17 mouse cellular contexts compared by ENCODE assay signal in the genomic region with DNA sequence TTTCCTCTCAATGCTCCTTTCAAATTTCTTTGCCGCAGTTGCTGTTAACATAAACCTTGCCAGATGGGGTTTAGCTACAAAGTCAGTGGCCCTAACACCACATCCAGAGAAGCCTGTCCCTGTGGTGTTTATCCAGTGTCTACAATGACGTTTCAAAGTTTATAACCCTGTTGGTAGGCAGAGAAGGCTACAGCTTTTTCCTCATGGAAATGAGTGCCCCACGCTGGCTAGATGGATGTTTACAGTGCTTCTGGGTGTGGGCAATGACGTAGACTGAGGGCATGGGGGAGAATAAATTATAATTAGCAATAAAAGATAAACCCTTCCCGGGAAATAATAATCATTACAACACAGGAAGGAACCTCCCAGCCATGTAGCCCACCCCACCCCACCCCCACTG. TPM values are rescaled to one million over a fixed set of nuclear protein-coding genes. Genes with fewer than 3 reads are reported as not detected.
DNase-seq lines count a peak whose midpoint lies in the region; ATAC-seq and TF ChIP-seq lines count a peak whose summit lies in the region.
"Had no signal": no experiment of that assay in that cellular context is flagged by ENCODE, and none has a peak within 500 bp of the region (broad histone marks: within the 10 kb centered on the region; RNA-seq: fewer than 3 reads in every experiment).

No protein-coding gene starts in this region.

- H3K9me3 ChIP-seq in kidney, embryonic 16.5 days (ENCODE audit: low read length), result peaks cover 2% of the 10 kb centered on the region; the same call in 1 of the 2 replicates
- H3K9me3 ChIP-seq in intestine, embryonic 16.5 days (ENCODE audit: control insufficient read depth, low read length), result no peaks in the 10 kb centered on the region
- H3K9me3 ChIP-seq: embryonic facial prominence, embryonic 12.5 days; hindbrain, embryonic 12.5 days; limb, embryonic 15.5 days had no signal

- H3K4me1 ChIP-seq in kidney, embryonic 16.5 days (ENCODE audit: insufficient read depth, low read length), result peaks cover 34% of the 10 kb centered on the region
- no peaks in the 10 kb centered on the region for H3K4me1 ChIP-seq in intestine, embryonic 16.5 days (ENCODE audit: control insufficient read depth, insufficient read depth, low read length)
- peaks cover 10% of the 10 kb centered on the region for H3K4me1 ChIP-seq in lung, adult 2 months (ENCODE audit: control insufficient read depth, insufficient read depth, low read length)
- H3K4me1 ChIP-seq: embryonic facial prominence, embryonic 12.5 days had no signal

- TF ChIP-seq POLR2A in lung, adult 2 months (IDR thresholded peaks at IDR 0.05; ENCODE audit: borderline replicate concordance, extremely low read depth, low read depth, low read length), result no peak

- H3K27ac ChIP-seq in kidney, embryonic 16.5 days (ENCODE audit: low read length), result peak overlapping the region; percentile 67
- no peak overlapping the region for H3K27ac ChIP-seq in intestine, embryonic 16.5 days (ENCODE audit: low read length)
- H3K27ac ChIP-seq: embryonic facial prominence, embryonic 12.5 days; hindbrain, embryonic 12.5 days; limb, embryonic 15.5 days had no signal

- H3K4me2 ChIP-seq in kidney, embryonic 16.5 days (replicated peaks; ENCODE audit: low read depth, low read length), result no peak overlapping the region
- H3K4me2 ChIP-seq in intestine, embryonic 16.5 days (ENCODE audit: low read depth, low read length), result no peak overlapping the region
- H3K4me2 ChIP-seq: embryonic facial prominence, embryonic 12.5 days; hindbrain, embryonic 12.5 days; limb, embryonic 15.5 days had no signal

- no peak overlapping the region for H3K9ac ChIP-seq in kidney, embryonic 16.5 days (replicated peaks; ENCODE audit: low read length)
- H3K9ac ChIP-seq in intestine, embryonic 16.5 days (ENCODE audit: low read depth, low read length), result no peak overlapping the region
- H3K9ac ChIP-seq: embryonic facial prominence, embryonic 12.5 days; hindbrain, embryonic 12.5 days; limb, embryonic 15.5 days had no signal

- no peaks in the 10 kb centered on the region for H3K27me3 ChIP-seq in kidney, embryonic 16.5 days (ENCODE audit: insufficient read depth, low read length)
- no peaks in the 10 kb centered on the region for H3K27me3 ChIP-seq in intestine, embryonic 16.5 days (replicated peaks; ENCODE audit: control insufficient read depth, insufficient read depth, low read length)
- H3K27me3 ChIP-seq: embryonic facial prominence, embryonic 12.5 days; hindbrain, embryonic 12.5 days; limb, embryonic 15.5 days; Patski had no signal

- H3K36me3 ChIP-seq in kidney, embryonic 16.5 days (ENCODE audit: insufficient read depth, low read length), result no peaks in the 10 kb centered on the region
- no peaks in the 10 kb centered on the region for H3K36me3 ChIP-seq in intestine, embryonic 16.5 days (ENCODE audit: control insufficient read depth, insufficient read depth, low read length)
- H3K36me3 ChIP-seq: embryonic facial prominence, embryonic 12.5 days; hindbrain, embryonic 12.5 days; limb, embryonic 15.5 days had no signal

- 13% methylated on average over 5 of the region's 5 CpGs for WGBS in kidney, embryonic 16.5 days
- WGBS in intestine, embryonic 16.5 days, result 28% methylated on average over 5 of the region's 5 CpGs
- 23% methylated on average over 5 of the region's 5 CpGs for whole genome bisulfite sequencing in lung, adult 2 months

- no peak for TF ChIP-seq CTCF in lung, adult 2 months (IDR thresholded peaks at IDR 0.05; ENCODE audit: insufficient read depth, low read length)

- no peak overlapping the region for H3K4me3 ChIP-seq in kidney, embryonic 16.5 days (ENCODE audit: low read length)
- no peak overlapping the region for H3K4me3 ChIP-seq in intestine, embryonic 16.5 days (ENCODE audit: low read length)
- H3K4me3 ChIP-seq in lung, adult 2 months (replicated peaks; ENCODE audit: extremely low read depth, low read depth, low read length), result no peak overlapping the region
- H3K4me3 ChIP-seq: embryonic facial prominence, embryonic 12.5 days; hindbrain, embryonic 12.5 days; limb, embryonic 15.5 days had no signal

- DNase-seq in kidney, postnatal 4 days, result no peak
- peak; percentile 30 for DNase-seq in lung, adult 2 months
- peak; percentile 81 for DNase-seq in lung, postnatal 36 days
- DNase-seq in cerebellum, adult 8-10 months, result no peak
- no peak for DNase-seq in cerebellum, adult 11 months
- DNase-seq: adrenal gland, postnatal 25 days; cerebellum, adult 2 months; midbrain, embryonic 14.5 days had no signal

- ATAC-seq in kidney, embryonic 16.5 days (ENCODE audit: low FRiP score, low TSS enrichment), result 0 out of 2 replicates have a peak, but pooled peaks have one; percentile 24
- peak; percentile 48 for ATAC-seq in intestine, embryonic 16.5 days
- no peak for ATAC-seq in frontal cortex, adult (ENCODE audit: low TSS enrichment)
- ATAC-seq: activated CD4-positive, CD25-positive, alpha-beta regulatory T cell, adult 4 months; forebrain, embryonic 16.5 days; Patski had no signal

RNA-seq across cellular contexts. Expression of a gene that starts 37.1 kb away (rescaled TPM):
- 18.0 and 19.6 TPM in 2 replicates for polyA plus RNA-seq in kidney, embryonic 16.5 days (2015; fragmentation: Nextera tagmentation; extraction: Ambion mirVana)
- polyA plus RNA-seq in intestine, embryonic 16.5 days (2015; fragmentation: Nextera tagmentation; extraction: Ambion mirVana), result 9.8 and 13.3 TPM in 2 replicates
- polyA plus RNA-seq in lung, adult 2 months (2012; rRNA removed), result 34.2 and 38.7 TPM in 2 replicates

Comparison
In these comparisons a context has a peak if more than half of its experiments do, and no peak if none do; other contexts are left out.
1. DNase-seq: peak in lung, adult 2 months (single experiment) and lung, postnatal 36 days (single experiment); none in kidney, postnatal 4 days (0 of 2), cerebellum, adult 8-10 months (single experiment) and cerebellum, adult 11 months (single experiment).